Mouse (Mus musculus): ENCODE measurements around the gene Cpox.
"Not testable (repeated sequence)": the region's sequence is repeated elsewhere in the genome, so short reads cannot be mapped to it uniquely, and the experiment has no call there.

Gene Cpox

DNA sequence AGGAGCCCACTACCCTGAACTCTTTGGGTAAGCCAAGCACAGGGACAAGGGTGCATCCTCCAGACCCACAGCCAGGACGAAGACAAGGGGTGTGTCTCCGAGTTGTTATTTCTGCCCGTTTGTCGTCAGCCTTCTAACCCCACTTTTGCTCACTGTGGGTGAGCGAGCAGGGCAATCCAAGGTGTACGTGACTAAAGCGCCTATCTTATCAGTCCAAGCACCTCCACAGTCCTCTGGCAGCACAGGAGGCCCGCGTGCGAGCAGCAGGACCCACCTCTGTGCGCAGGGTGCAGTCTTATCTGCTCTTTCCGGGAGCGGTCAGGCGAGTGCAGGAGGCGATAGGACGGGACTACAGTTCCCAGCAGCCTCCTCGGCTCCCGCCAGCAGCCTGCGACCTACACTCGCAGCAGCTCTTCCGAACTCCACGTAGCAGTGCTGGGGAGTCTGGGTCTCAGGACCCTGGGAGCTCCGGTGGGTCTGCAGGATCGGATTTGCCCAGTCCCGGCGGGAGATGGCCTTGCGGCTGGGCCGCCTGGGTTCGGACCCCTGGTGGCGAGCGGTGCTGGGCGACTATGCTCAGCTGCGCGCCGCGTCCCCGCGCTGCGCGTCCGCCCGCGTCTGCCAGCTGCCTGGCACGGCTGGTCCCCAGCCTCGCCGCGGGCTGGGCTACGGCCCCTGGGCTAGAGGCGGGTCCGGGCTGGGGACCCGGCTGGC is at the start of gene Cpox:
Gene Cpox, plus strand, starts transcription at position 376 of the 714 bp plus-strand sequence.
- DNase-seq, result peak; percentile 88

DNA sequence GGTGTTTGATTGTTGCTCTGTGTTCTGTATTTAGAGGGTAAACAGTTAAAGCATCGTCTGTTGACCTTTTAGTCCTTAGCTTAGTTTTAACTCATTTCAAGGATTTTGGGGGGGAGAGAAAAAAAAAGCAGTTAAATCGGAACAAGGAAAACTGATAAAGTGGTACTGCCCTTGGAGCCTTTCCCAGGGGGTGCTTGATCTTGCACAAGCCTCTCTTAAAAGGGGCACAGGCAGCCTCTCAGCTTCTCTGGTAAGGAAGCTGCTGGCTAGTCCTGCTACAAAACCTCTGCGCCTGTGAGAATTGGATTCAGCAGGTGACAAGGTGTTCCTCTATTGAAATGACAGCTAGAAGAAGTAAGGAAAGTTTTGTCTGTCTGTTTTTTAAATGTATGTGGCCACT is 47.7 kb upstream of the Cpox start:
- DNase-seq, result no peak

- DNase-seq, result no peak
Observed at GRCm38 (mm10) chr16:58623114-58623513, 47.0 kb upstream of the Cpox start.

- DNase-seq, result peak; percentile 32
Observed at GRCm38 (mm10) chr16:58623944-58624343, 46.1 kb upstream of the Cpox start.

- no peak for DNase-seq
Observed at GRCm38 (mm10) chr16:58627597-58628335, 42.3 kb upstream of the Cpox start.

DNA sequence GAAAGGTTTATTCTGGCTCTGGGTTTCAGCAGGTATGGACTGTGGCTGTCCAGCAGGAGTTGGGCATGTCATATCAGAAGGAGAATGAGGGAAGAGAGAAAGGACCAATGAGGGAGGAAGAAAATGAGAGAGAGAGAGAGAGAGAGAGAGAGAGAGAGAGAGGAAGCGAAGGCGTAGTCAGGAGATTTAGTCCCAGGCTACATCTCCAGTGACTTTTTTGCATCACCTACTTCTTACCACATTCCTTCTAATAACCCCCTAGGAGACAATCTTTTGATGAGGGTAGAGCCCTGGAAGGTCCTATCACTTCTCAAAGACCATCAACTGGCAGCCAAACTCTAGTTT is 41.8 kb upstream of the Cpox start:
- no peak for DNase-seq

- DNase-seq, result no peak
Observed at GRCm38 (mm10) chr16:58628968-58629367, 41.1 kb upstream of the Cpox start.

DNA sequence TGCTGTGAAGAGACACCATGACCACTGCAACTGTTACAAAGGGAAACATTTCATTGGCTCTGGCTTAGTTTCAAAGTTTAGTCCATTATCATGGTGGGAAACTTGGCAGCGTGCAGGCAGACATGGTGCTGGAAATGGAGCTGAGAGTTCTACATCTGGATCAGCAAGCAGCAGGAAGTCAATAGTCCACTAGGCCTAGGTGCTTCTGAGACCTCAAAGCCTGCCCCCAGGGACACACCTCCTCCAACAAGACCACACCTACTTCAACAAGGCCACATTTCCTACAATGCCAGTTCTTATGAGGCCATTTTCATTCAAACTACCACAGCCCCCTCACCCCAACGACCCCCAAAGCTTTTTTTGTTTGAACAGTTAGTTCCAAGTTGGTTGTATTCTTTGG is 40.4 kb upstream of the Cpox start:
- no peak for DNase-seq

GRCm38 (mm10) chr16:58635866-58636265 is 34.2 kb upstream of the Cpox start:
- no peak for DNase-seq

GRCm38 (mm10) chr16:58637448-58637847 is 32.6 kb upstream of the Cpox start:
- no peak for DNase-seq

- DNase-seq, result no peak
Observed at GRCm38 (mm10) chr16:58638016-58638415, 32.1 kb upstream of the Cpox start.

GRCm38 (mm10) chr16:58638689-58639175 is 31.4 kb upstream of the Cpox start, which contains the start of gene E330017A01Rik:
E330017A01Rik (minus strand) TSS chr16:58638739.
- DNase-seq, result no peak

DNA sequence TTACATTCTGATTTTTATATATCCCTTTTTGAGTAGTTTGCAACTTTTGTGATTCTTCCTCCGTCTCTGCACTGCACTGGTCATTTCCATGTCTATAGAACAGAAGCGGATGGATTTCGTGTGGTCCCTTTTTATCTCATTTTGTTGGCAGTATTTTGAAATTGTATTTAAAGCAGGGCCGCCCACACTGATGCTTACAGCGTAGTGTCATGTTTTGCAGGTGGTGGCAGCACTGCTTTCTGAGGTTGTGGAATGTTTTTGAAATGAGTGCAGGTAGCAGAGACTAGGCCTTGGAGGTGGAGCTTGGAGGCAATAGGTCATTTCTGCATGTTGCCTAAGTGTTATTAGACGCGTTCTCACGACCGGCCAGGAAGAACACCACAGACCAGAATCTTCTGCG is 20.1 kb upstream of the Cpox start:
- DNase-seq, result peak; percentile 16

DNA sequence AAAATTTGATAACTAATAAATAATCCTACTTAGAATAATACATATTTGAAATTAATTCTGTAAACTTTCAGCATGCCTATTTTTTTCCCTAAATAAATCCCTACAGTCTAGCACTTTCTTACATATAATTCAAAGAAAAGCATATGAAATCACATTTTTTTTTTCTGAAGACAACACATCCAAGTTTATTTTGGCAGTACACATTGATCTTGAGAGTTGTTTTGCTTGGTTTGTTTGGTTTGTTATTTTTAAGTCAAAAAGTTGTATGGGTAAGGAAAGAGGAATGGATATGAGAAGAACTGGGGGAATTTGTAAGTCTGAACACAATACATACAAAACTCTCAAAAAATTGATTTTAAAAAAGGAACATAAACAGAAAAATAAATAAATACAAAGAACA is 14.3 kb upstream of the Cpox start:
- DNase-seq, result no peak

DNA sequence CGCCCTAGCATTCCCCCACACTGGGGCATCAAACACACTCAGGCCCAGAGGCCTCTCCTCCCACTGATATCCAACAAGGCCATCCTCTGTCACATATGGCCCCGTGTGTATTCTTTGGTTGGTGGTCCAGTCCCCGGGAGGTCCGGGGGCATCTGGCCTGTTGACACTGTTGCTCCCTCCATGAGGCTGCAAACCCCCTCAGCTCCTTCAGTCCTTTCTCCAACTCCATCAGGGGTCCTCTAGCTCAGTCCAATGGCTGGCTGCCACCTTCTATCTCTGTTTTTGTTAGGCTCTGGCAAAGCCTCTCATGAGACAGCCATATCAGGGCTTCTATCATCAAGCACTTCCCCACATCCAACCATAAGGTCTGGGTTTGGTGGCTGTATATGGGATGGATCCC is 13.6 kb upstream of the Cpox start:
- DNase-seq, result no peak

- no peak for DNase-seq
Observed at GRCm38 (mm10) chr16:58658668-58659067, 11.4 kb upstream of the Cpox start.

DNA sequence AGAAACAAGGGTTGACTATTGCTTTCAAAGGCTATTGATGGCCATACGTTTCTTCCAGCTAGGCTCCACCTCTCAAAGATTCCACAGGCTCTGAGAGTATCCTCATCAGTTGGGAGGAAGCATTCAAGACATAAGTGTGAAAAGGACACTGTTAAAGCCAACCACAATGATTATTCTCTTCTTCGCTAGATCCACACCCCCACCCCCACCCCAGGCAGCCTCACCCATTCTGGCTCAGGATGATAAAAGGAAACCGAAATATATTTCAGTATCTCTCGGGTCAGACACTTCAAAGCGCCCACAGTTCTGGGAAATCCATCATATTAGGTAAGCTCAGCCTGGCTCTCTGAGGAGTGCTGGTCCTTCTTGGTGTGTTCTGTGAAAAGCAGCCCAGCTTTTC is 8.3 kb upstream of the Cpox start:
- DNase-seq, result no peak

DNA sequence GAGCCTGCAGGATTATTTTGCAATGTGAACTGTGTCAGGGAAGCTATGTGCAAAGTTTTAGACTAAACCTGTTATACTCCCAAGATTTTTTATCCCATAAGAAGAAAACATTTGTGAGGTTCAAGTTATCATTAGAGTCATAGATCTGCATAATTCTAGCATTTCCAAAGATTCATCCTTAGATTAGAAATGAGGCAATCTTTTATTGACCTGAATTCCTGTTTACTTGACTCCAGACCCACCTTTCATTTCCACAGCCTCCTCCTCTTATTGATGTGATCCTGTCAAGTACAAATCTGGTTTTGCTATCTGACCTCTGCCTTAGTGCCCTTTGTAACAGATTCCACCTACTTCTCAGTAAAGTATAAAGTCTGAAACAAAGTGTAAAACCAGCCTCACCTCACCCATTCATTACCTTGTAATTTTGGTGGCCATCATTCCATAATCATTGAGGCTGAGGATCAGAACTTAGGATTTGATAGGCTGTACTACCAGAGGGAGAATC is 7.8 kb upstream of the Cpox start:
- no peak for DNase-seq

GRCm38 (mm10) chr16:58663021-58663420 is 7.1 kb upstream of the Cpox start:
- no peak for DNase-seq

GRCm38 (mm10) chr16:58663816-58664215 is 6.3 kb upstream of the Cpox start:
- no peak for DNase-seq

- DNase-seq, result not testable (repeated sequence)
Observed at GRCm38 (mm10) chr16:58665137-58665536, 5.0 kb upstream of the Cpox start.

DNA sequence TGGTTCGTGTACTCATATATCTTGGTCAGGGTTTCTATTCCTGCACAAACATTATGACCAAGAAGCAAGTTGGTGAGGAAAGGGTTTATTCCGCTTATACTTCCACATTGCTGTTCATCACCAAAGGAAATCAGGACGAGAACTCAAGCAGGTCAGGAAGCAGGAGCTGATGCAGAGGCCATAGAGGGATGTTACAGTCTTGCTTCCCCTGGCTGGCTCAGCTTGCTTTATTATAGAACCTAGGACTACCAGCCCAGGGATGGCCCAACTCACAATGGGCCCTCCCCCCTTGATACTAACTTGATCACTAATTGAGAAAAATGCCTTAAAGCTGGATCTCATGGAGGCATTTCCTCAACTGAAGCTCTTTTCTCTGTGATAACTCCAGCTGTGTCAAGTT is 3.4 kb upstream of the Cpox start:
- DNase-seq, result not testable (repeated sequence)

DNA sequence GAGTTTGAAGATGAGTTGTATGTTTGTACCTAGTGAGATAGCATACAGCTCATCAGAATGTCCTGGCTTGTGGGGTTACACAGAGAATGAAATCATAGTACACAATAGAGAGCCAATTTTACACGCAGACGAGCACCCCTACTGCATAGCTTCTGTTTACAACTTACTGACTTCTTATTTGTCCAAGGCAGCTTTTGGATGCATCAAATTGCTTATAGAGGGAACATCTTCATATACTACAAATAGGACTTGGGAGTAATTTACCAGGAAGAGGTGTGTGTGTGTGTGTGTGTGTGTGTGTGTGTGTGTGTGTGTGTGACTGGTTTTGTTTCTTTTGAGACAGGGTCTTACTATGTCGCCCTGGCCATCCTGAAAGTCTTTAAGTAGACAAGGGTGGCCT is 1.5 kb upstream of the Cpox start:
- DNase-seq, result no peak

DNA sequence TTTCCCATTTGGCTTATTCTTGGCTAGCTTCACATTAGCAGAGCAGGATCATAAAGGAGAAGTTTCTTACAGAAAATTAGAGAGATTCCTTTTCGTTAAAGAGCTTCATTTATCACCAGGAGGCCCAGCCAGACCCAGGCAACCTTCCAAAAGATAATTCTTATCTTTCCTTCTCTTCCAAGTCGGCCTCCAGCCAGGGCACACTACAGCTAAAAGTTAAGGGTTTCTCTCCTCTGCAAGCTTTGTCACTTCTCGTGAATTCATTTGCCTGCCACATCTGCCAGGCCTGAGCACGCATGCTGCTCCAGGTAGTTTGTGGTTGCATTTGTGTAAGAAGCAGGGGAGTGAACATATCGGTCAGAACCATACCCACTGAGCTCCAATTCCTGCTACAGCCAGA is 828 bp upstream of the Cpox start:
- DNase-seq, result no peak
